Mouse (Mus musculus) small intestine, adult 2 months (tissue): Measurements from ENCODE around the gene Ppp1ca.

Source experiments
- CTCF ChIP-seq: fragments of 200-500 bp; IDR thresholded peaks from 2 replicates; pipeline ENCODE4 v1.5.1; 2012; ENCODE audit warnings: low read depth, mild to moderate bottlenecking, control low read depth, inconsistent platforms, low read length, moderate library complexity, mixed read lengths; ENCODE audit not compliant: insufficient replicate concordance, insufficient read length; ENCODE audit errors: extremely low read depth
- POLR2A ChIP-seq: fragments of 200-500 bp; IDR thresholded peaks from 2 replicates; pipeline ENCODE4 v1.6.1; 2012; ENCODE audit warnings: low read depth, mild to moderate bottlenecking, control low read depth, inconsistent platforms, low read length, moderate library complexity

DNA sequence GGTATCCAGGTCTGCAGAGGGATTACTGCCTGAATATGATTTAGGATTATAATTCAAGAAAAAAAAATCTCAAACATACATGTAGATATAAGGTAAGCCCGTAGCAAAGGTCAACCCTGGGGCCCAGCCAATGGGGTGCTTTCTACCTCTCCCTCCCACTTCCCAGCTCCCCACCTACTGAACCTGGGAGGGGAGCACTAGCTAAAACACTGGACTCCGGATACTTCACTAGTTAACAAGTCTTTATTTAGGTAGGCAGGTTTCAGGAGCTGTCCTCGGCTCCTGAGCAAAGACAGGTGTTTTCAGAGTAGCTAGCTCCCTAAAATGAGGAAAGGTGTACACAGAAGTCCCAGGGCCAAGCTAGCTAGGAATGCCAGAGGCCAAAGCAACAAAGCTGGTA, 27.8 kb upstream of the Ppp1ca start:
- TF ChIP-seq CTCF (no peak), POLR2A (no peak)
